Mouse (Mus musculus): Measurements from ENCODE around the gene Dusp11. TPM values are rescaled to one million over a fixed set of nuclear protein-coding genes. Genes with fewer than 3 reads are reported as not detected.
"Not testable (repeated sequence)": the region's sequence is repeated elsewhere in the genome, so short reads cannot be mapped to it uniquely, and the experiment has no call there.

Dusp11 gene
- total RNA-seq, 2 experiments from 2014 or later, result 56.0 to 94.4 TPM

DNA sequence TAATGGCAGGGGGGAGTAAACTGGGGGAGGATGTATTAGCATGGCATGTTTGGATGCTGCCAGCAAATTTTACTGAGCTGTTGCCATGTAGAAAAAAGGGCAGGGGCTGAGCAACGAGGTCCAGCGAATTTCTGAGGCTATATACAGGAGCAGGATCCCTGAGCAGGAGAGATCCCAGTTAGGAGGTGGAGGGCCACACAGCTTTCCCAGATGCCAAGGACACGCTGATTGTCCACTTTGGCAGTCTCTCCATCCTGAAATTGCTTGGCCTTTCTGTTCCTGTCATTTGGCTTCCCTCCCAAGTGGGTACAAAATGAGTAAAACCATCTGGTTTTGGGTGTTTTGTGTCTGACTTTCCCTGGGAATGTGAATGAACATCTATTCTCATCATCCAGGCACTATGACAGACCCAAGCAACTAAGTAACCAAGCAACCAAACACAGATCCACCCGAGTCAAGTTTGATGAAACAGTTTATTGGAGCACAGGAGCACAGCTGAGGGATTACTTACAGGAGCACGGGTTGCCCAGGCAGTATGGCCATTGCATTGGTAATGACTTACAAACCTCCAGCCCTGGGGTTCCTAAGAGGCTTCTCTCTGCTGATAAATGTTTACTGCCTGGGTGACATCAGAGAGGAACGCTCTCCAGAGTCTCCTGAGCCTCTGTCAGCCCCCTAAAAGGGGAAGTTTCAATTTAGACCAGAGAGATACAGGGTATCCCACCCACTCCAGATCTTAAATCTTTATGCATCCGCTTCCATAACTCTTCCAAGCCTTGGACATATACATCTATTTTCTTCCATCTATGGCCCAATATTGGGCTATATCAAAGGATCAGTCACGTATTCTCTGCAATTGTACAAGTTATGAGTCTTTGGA is 62.6 kb downstream of the Dusp11 start:
- DNase-seq (ENCODE audit: extremely low spot score in 1 of 2, low spot score in 1 of 2), result not testable (repeated sequence)

DNA sequence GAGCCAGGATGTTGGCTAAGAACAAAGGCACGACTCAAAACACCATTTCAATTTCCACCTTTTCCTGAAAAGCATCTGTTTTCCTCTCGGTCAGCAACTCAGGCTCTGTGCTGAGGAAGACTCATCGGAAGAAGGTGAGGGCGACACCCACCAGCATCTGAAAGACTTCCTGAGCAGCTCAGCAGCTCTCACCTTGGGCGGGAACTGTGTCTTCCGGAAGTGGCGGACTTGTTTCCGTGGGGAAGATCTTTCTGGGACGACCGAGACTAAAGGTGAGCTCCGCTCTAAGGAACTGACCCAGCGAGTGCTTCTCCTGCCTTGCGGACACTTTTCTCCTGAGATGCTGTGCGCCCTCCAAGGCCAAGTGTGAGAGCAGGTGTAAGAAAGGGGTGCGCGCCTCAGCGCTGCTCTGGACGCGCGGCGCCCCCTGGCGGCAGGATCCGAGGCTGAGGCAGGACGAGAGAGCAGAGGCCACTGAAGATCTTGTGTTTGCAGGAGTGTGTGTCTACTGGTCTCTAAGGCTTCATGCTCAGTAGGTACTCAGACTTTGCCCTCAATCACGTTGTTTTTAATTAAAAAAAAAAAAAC is 66.3 kb downstream of the Dusp11 start:
- DNase-seq (ENCODE audit: extremely low spot score in 1 of 2, low spot score in 1 of 2), result peak in 1 of 2 experiments; percentile 31

Other genes with a start within 250 kb of the Dusp11 start
- gene Nat8f7, start 248.5 kb downstream of the Dusp11 start, total RNA-seq (2021), result 1 to 10 TPM; 3.7 to 4.6 TPM
- 1 to 10 TPM; 1.4 to 3.0 TPM for gene Nat8f3, start 195.9 kb downstream of the Dusp11 start, total RNA-seq (2021)
- gene Nat8f6, start 140.7 kb downstream of the Dusp11 start, total RNA-seq (2021), result 1 to 10 TPM; 1.3 TPM
- 1 to 10 TPM; 5.3 to 6.9 TPM for gene Nat8f5, start 140.7 kb downstream of the Dusp11 start, total RNA-seq (2021)
- 1 to 10 TPM; 2.7 to 4.2 TPM for gene Nat8, start 129.6 kb downstream of the Dusp11 start, total RNA-seq (2021)
- 1 to 10 TPM; 1.9 to 2.5 TPM for gene Nat8f2, start 92.5 kb downstream of the Dusp11 start, total RNA-seq (2021)
- 1 to 10 TPM; 7.9 to 8.6 TPM for gene Nat8f4, start 56.8 kb downstream of the Dusp11 start, total RNA-seq (2021)
- gene Tprkb, start 49.8 kb downstream of the Dusp11 start, total RNA-seq (2021), result 10 to 100 TPM; 72.4 to 81.7 TPM
- gene Nat8f1, start 46.0 kb downstream of the Dusp11 start, total RNA-seq (2021), result 10 to 100 TPM; 29.6 to 32.7 TPM
- not detected for gene Figla, start 54.5 kb upstream of the Dusp11 start, total RNA-seq (2021)
- 100 to 1,000 TPM; 279 to 295 TPM for gene Add2, start 67.0 kb upstream of the Dusp11 start, total RNA-seq (2021)
- gene Tgfa, start 233.6 kb upstream of the Dusp11 start, total RNA-seq (2021), result 10 to 100 TPM; 34.1 to 36.6 TPM